Mouse (Mus musculus): ENCODE results near the gene Prkca.

The Prkca gene

DNA sequence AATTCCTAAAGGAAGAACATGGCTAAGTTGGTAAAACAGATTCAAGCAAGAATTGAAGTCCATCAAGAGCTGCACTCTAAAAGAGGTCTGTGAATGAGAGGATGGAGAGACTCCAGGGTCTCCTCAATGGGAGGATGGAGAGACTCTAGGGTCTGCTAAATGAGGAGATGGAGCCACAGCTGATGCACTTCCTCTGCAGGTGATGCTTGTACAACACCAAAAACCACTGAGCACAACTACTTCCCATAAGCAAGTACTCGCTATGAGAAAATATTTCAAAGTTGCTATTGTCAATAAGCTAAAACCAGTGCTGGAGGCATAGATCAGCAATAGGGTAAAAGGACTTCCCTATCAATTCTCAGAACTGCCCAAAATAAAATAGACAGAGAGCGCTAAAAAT is 137.1 kb downstream of the Prkca start:
- DNase-seq (ENCODE audit: low spot score in 2 of 2): no peak

DNA sequence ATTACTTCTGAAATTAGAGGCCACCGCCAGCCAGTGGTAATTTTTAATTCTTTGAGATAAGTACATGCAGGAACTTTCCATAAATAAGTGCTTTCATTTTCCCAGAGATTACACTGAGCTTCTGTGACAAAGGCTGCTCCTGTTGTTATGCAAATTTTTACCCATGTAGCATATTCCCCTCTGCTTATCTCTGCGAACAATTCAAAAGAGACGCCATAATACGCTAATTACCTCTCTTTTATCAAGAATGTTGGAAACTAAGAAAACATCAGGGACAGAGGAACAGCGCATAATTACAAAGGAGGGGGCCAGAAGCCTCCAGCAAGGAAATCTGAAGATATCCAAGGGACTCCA is 138.9 kb downstream of the Prkca start:
- no peak for DNase-seq (ENCODE audit: low spot score in 2 of 2)

DNA sequence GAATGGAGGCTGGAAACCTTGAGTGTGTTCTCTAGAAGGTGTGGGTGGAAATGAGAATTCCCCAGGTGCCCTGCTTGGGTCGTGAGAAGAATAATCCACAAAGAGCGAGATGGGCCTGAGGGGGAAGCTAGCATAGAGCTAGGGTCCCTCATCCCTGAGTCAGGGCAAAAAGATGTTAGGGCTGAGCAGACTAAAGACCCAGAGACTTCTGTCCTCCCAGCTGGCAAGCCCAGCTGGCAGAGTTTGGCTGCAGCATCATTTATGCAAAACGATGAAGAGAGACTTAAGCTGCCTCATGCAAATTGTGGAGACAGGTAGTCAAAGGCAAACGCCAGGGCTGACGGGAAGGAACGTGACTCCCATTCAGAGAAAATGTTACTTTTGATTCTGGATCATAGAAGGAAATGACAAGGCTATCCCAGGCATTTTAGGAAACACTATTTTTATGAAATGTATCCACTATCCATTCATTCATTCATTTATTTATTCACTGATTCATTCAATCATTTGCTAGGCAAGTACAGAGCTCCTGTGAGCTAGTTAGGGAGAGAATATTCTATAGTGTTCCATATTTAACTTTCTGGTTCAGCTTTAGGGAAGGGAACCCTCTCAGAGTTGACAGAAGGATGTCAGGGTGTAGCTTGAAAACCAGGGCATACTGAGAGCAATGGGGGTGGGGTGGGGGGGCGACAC is 139.4 kb downstream of the Prkca start:
- no peak for DNase-seq (ENCODE audit: low spot score in 2 of 2)

DNA sequence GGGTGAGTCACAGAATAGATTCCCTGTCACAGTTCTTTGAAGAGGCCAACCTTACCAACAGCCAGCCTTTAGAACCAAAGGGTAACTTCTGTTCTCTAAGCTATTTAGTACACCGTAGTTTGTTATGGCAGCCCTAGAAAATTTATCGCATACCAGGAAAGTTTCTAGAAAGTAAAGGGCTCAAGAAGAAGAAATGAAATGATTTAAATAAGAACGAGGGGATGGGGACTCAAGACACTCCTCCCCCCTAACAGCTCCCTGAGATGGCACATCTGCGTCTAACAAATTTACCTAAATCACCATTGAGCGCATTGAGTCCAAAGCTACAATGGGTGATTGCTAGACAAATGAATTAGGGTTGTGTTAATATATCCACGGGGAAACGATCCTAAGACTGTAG is 140.9 kb downstream of the Prkca start:
- no peak for DNase-seq (ENCODE audit: low spot score in 2 of 2)

DNA sequence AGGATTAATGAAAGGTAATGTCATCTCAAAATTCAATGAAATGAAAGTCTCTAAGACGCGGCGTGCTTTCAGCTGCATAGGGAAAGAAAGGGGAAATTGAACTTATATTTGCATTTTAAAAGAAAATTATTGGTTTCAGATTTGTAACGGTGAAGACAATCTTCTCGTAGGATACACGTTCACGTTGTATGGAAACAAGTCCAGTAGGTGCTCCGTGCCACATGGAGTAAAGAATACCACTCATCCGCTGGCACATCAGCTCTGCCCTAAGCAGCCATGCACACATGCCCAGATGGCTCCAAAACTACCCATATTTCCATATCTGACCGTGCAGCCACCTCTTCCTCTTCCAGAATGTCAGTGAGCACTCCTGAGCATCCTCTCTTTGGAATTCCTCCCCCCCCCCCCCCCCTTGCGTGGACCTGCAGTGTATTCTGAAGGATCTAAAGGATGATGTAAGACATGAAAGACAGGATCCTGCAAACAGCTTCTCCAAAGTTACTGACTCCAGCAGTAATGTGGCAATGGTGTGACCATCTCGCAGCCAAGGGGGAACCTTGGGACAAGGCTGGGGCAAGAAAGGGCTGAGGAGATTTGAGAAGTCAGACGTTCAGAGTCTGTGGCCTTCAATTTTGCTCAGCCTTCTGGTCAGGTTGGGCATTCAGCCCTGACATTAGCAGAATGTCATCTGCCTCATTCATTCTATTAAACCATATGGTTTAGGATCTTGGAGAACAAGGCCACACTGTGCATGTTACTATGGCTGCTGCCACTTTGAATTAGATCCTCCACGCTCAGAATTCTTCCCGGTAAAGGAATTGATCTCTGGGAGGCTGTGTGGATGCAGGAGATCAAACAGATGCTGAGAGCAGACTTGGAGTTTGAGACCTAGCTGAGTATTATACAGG is 142.8 kb downstream of the Prkca start:
- no peak for DNase-seq (ENCODE audit: low spot score in 2 of 2)

DNA sequence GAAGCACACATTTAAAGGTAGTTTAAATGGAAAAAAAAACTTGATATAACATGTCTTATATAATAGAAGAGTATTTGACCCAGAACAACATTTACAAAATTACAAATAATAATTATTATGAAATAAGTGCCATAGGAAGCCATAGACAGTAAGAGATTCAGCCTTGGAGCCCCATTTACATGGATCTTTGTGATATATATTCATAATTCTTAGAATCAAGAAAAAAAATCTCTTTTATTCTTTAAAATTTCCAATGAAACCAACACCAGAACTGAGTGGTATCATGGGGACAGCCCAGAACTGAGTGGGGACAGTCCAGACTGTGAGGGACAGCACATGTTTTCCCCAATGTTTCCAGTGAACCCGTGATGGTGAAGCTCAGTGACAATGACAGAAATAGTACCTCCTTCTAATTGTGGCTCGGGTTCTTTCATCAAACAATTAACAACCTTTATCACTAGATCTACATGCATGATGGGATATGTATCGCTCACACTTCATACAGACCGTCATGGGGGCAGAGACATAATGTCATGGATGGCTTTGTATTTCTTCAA is 144.2 kb downstream of the Prkca start:
- DNase-seq (ENCODE audit: low spot score in 2 of 2): no peak

DNA sequence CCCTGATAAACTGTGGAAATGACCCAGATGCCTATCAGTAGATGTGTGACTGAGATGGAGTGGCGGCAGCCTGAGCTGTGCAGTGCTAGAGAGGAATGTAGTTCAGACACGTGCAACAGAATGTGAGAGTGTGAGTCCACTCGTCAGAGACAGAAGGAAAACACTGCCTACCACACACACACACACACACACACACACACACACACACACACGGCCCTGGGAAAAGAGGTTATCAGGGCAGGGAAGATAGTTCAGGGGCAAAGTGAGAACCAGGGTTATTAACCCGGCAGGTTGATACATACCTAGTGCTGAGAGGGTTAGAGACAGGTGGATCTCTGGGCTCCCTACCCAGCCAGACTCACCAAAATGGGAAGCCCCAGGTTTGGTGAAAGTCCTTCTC is 145.1 kb downstream of the Prkca start:
- no peak for DNase-seq (ENCODE audit: low spot score in 2 of 2)

DNA sequence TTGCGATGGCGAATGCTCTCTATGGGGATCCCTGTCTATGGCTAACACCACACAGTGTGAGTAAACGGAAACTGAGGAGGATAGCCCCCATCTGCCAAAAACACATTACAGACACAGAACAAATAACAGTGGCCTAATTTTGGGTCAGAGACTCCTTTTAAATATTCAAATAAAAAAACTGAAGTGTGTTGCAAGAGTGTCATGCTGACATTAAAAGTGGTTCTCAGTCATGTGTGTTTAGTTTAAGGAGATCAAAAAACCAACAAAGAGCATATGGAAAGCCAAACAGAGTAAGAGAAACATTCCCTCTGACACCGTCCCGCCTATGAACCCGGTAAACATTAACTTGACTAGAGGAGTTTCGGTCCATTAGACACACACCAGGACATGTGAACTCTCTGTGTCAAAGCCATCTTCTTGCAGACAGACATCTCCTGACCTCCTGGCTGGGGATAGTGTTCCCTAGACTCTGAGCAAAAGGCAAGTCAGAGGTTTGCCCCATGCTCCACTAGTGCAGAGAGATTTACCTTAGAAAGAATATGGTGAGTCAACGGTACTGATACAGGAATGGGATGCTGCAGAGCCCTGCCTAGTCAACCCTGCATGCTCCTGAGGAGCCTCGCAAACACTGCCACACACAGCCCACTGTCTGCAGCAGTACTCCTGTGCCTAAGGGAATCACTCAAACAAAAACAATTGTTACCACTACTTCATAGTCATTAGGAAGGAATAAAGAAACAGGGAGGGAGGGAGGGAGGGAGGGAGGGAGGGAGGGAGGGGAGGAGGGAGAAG is 146.1 kb downstream of the Prkca start:
- DNase-seq (ENCODE audit: low spot score in 2 of 2): no peak

DNA sequence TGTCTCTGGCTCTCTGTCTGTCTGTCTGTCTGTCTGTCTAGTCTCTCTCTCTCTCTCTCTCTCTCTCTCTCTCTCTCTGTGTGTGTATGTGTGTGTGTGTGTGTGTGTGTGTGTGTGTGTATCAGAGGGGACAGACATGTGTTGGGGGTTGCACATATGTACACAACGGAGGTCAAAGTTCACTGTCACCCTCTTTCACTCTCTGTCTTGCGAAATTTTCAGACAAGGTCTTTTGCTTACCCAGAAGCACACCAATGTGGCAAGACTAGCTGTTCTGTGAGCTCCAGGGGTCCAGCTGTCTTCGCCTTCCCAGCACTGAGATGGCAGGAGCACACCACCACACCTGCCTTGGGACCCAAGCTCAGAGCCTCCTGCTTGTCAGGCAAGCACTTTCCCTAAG is 146.9 kb downstream of the Prkca start:
- DNase-seq (ENCODE audit: low spot score in 2 of 2): no peak

DNA sequence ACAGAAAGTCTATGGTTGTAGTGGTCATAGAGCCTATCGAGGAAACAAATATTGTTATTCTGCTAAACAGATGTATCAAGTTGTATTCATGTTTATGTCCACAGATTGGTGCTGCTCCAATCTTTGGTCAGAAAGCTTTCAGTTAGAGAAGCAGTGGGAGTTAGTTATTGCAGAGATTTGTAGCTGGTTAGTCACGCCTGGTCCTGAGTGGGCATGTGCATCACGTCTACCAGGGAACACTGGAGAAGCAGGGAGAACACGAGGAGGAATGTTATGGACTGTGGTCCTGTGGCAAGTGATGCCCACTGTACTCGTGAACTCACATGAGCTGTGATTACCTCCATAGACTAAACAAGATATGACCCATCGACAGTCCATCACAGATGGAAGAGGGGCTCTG is 153.4 kb downstream of the Prkca start:
- DNase-seq (ENCODE audit: low spot score in 2 of 2): no peak

DNA sequence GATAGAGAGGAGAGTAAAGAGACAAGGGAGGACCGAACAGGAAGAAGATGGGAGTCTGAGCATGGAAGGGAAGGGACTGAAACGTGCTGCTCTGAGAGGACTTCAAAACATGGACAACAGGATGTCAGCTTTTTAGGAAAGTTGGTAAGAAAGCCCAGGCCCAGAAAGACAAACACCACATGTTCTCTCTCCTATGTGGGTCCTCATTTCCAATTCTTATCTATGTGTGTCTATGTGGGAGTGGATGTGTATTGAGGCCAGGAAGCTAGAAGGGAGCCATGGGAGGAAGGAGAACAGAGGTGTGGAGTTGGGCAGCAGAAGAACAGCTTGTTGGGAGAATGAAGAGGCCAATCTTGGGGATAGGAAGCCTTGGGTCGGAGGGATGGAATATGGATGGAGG is 154.4 kb downstream of the Prkca start:
- DNase-seq (ENCODE audit: low spot score in 2 of 2): no peak

DNA sequence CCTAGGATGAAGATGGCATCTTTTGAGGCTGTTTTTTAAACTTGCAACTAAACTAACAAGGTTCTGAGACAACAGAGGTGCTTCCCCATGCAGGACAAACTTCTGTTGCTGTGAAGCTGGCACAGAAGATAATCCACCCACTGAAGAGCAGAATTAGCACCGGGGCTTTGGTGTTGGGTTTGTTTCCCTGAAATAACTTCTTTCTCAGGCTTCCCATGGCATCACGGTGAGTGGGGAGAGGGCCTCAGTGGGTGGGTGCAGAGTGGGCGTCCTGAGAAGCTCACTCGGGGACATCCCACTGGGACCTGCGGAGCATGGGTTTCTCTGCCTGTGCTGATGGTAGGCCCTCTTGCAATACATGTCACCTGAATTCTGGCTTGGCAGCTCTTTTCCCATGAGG is 161.3 kb downstream of the Prkca start:
- DNase-seq (ENCODE audit: low spot score in 2 of 2): peak; percentile 52 to 74

DNA sequence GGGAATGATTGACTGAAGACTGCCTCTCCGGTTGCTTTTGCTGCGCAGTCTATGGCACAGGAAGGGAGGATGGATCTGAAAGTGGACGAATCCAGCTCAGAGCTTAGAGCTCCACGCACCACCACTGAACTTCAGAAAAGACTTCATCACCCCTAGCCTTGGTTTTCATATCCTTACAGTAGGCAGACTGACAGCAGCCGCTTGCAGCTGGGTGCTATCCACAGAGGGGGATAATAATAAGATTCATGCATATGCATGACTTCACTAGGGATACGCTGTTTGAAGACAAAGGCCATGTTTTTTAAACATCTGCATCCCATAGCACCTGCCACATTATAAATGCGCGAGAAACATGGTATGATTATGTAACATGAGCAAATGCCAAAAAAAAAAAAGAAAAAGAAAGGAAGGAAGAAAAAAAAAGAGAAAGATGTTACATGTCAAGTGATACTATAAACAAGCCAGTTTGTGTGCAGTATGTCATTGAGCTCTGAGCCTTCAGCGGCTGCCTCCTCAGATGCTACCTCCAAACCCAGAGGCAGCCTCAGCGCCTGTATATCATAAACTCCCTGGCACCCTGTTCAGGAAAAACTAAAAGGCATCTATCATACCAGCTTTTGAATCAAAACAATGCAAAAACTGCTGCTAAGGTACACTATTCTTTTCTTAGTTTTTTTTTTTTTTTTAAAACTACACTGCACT is 162.6 kb downstream of the Prkca start:
- DNase-seq (ENCODE audit: low spot score in 2 of 2): no peak

DNA sequence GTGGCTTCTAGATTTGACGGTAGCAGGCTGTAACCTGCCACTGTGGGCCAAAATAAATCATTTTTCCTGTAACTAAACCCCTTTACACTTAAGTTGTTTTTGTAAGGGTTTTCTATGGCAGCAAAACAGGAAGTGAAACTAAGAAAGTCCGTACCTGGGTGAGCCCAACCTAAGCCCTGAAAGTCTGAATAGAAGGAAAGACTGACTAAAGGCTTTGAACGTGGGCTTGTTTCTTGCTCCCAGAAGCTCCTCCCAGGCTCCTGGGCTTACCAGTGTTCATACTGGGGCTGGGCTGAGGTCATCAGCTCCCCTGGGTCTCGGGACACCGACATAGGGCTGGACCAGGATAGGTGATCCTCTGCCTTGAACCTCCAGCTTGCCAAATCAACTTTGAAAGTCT is 164.9 kb downstream of the Prkca start:
- no peak for DNase-seq (ENCODE audit: low spot score in 2 of 2)

DNA sequence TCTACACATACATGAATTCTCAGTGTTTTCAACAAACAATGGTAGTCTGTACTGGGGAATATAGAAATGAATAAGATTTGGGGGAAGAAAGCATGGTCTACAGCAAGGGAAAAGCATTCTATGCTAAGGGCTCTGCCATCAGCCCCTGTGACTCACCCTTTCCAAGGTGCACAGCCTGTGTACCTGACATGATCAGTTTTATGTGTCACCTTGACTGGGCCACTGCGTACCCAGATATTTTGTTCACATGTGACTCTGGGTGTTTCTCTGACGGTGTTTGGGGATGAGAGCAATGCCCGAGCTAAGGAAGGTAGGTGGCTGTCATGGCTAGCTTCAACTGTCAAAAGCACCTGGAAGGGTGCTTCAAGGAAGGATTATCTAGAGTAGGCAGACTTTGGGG is 165.5 kb downstream of the Prkca start:
- no peak for DNase-seq (ENCODE audit: low spot score in 2 of 2)

DNA sequence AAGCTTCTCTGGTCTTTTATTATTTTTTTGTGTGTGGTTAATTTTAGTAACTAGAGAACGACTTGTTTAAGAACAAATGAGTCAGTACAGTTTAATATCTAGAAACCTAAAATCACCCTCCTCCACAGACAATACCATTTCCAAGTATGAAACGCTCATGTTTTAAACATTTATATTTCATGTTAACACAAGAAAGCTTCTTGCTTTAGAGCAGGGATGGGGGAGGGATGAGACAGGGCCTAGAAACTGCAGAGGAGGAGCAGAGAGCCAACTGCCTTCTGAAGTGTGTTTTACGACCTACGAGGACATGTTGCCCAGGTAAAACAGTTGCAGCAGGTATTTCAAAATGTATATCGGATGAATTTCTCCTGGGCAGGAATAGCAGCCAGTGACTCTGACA is 167.0 kb downstream of the Prkca start:
- DNase-seq (ENCODE audit: low spot score in 2 of 2): no peak

DNA sequence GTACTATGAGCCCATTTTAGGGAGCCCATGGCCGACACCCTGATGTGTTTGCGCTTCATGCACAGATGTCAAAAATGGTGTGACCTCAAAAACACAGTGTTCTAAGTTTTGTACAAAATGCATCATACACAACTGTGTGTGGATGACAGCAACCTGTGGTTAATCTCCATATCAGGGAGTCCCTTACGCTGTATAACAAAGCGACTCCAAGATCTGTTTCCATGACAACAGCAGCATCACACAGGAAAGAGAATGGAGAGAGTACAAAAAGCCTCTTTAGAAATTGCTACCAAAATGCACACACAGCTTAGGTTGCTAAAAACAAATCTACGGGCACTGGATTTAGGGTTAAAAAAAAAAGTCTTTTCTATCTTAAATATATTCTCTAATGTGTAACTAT is 171.8 kb downstream of the Prkca start:
- no peak for DNase-seq (ENCODE audit: low spot score in 2 of 2)

DNA sequence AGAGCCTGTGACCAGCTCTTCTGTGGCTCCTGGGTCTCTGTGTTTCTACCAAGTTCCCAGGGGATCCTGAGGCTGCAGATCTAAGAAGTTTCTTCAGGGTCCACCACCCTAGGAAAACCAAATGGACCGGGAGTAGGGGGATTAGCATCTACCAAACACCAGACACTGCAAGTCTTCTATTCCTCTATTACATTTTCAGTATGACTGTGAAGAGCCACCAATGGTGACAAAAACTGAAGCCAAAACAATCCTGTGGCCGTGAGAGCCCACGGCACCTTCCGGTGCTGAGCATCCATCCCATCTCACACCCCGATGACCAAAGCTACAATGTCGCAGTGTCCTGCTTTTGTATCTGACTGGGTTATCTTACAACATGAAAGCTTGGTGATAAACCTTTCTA is 172.5 kb downstream of the Prkca start:
- DNase-seq (ENCODE audit: low spot score in 2 of 2): no peak

DNA sequence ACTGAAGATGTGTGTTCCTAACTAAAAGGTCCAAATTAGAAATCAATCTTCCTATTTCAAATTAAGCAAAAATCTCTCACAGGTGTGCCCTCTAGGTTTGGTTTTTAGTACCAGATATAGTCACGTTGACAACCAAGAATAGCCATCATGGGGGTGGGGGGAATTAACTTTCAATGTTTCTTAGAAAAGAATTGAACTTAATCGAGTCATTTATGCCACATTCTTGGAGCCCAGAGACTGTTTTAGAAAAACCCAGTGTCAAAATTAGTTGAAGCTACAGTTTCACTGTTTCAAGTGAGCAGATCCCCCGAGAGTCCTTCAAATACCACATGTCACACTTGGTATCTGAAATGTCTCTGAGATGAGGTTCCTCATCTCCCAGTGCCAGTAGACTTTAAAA is 173.6 kb downstream of the Prkca start:
- no peak for DNase-seq (ENCODE audit: low spot score in 2 of 2)

DNA sequence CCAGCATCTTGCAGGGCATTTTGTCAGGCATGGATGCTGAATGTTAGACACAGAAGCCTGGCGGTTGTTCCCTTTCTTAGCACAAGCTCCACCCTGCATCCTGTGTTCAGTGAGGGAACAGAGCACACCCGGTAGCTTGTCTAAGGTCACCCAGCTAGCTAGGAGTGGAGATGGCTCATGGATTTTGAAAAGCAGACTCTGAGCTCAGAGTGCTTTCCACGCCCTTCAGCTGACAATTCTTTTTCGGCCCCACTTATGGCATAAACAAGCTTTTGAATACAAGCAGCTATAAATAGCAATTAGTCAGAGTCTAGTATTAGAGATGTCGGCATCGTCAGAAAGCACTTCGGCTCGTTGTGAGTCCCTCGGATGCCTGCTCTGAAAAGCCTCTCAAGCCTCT is 178.0 kb downstream of the Prkca start:
- DNase-seq (ENCODE audit: low spot score in 2 of 2): no peak

DNA sequence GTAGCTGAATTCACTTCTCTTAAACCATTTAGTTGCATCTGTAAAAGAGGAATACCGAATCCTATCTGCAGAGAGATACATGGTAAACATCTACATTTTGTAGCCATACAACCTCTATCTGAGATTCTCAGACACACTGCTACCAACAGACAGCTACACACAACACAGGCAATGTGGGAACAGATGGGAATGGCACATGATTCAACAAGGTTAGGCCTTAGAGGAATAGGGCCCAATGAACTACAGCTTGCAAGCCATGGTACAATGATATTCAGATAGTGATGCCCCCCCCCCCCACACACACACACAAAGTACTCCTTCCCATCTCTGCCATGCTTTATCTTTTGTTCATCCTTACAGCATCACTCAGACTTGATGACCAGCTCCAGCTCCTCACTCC is 181.1 kb downstream of the Prkca start:
- no peak for DNase-seq (ENCODE audit: low spot score in 2 of 2)

DNA sequence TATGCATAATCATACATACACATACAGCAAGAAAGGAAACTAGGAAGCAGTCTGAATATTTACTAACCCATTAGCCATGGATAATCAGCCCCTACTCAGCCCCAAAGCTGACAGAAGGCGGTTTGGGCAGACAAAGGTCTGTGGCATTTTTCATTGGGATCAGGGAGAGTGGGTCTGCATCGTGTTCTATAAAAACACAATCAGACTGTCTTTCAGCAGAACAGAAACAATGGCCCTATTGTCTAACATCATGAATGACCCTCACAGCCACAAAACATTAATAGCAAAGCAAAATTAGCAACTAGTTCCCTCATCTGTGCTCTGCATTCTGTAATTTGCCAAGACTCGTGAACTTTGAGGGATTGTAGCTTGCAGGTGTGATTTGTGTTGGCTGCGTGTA is 181.6 kb downstream of the Prkca start:
- DNase-seq (ENCODE audit: low spot score in 2 of 2): no peak

Measured in right cerebral cortex, postnatal 36 days (tissue).